Mouse (Mus musculus) CH12.LX (cell line): Measurements from ENCODE around the gene Gm10799. TPM values are rescaled to one million over a fixed set of nuclear protein-coding genes. Genes with fewer than 3 reads are reported as not detected.

ENCODE experiments used
- DNase-seq: peaks from one replicate; pipeline ENCODE4 v3.0.0-alpha.2; 2013; ENCODE audit errors: extremely low read depth
- H3K27ac ChIP-seq: 2 replicates; pipeline ENCODE4 v1.5.1; 2012; ENCODE audit warnings: low read depth, mild to moderate bottlenecking, control low read depth, moderate library complexity; ENCODE audit not compliant: insufficient read depth
- H3K27me3 ChIP-seq: replicated peaks from 2 replicates; pipeline ENCODE3; 2012; ENCODE audit warnings: inconsistent platforms
- H3K36me3 ChIP-seq, 2 experiments: replicated peaks in 1 of 2; 2 replicates each; pipeline versions ENCODE3 to v1.6.1; 2012; ENCODE audit warnings: inconsistent platforms in 1 of 2, low read length in 1 of 2, mild to moderate bottlenecking in 1 of 2, mixed read lengths in 1 of 2, moderate library complexity in 1 of 2; ENCODE audit not compliant: control insufficient read depth in 1 of 2, insufficient read depth in 1 of 2
- H3K4me1 ChIP-seq, 2 experiments: 2 replicates each; pipeline ENCODE4 v1.6.1; 2012; ENCODE audit warnings: inconsistent platforms in 1 of 2, moderate library complexity in 1 of 2; ENCODE audit not compliant: insufficient read depth in 2 of 2, control insufficient read depth in 1 of 2
- H3K4me2 ChIP-seq: 2 replicates; pipeline ENCODE4 v1.6.1; 2012; ENCODE audit warnings: low read depth, mild to moderate bottlenecking, control low read depth; ENCODE audit not compliant: poor library complexity, insufficient read depth, severe bottlenecking
- H3K4me3 ChIP-seq, 3 experiments: fragments of 150-350 bp in 1 of 3; sonication (generic) in 1 of 3; replicated peaks in 1 of 3; 2 replicates each; pipeline versions ENCODE3 to v1.5.1; 2011 to 2012; ENCODE audit warnings: low read depth in 2 of 3, low read length in 2 of 3, mild to moderate bottlenecking in 2 of 3, moderate library complexity in 2 of 3, control low read depth in 1 of 3, improper control_type of control experiment in 1 of 3, inconsistent platforms in 1 of 3, mixed read lengths in 1 of 3; ENCODE audit not compliant: poor library complexity in 1 of 3
- H3K79me2 ChIP-seq: replicated peaks from 2 replicates; pipeline ENCODE4 v1.6.1; 2012; ENCODE audit warnings: mild to moderate bottlenecking, moderate library complexity; ENCODE audit not compliant: control insufficient read depth, poor library complexity, insufficient read depth, severe bottlenecking; ENCODE audit errors: extremely low read depth
- H3K9ac ChIP-seq: 2 replicates; pipeline ENCODE4 v1.6.1; 2012; ENCODE audit warnings: low read depth, mild to moderate bottlenecking, control low read depth, moderate library complexity; ENCODE audit not compliant: insufficient read depth
- H3K9me3 ChIP-seq: replicated peaks from 2 replicates; pipeline ENCODE3; 2012; ENCODE audit warnings: low read length, inconsistent platforms, mixed read lengths
- BHLHE40 ChIP-seq: IDR thresholded peaks from 2 replicates; pipeline ENCODE4 v1.6.1; 2011; ENCODE audit warnings: mild to moderate bottlenecking, low read depth, low read length, improper control_type of control experiment
- CHD2 ChIP-seq: IDR thresholded peaks from 2 replicates; pipeline ENCODE4 v1.6.1; 2011; ENCODE audit warnings: low read length, improper control_type of control experiment
- E2F4 ChIP-seq: IDR thresholded peaks from 2 replicates; pipeline ENCODE4 v1.6.1; 2011; ENCODE audit warnings: low read depth, low read length, improper control_type of control experiment; ENCODE audit not compliant: insufficient replicate concordance
- EP300 ChIP-seq: IDR thresholded peaks from 2 replicates; pipeline ENCODE4 v1.6.1; 2011; ENCODE audit warnings: low read length, improper control_type of control experiment
- IRF4 ChIP-seq: IDR thresholded peaks from 2 replicates; pipeline ENCODE4 v1.6.1; 2014; ENCODE audit warnings: low read depth, mild to moderate bottlenecking, inconsistent platforms, low read length, improper control_type of control experiment
- JUN ChIP-seq: IDR thresholded peaks from 2 replicates; pipeline ENCODE4 v1.6.1; 2011; ENCODE audit warnings: low read depth, mild to moderate bottlenecking, low read length, improper control_type of control experiment, moderate library complexity; ENCODE audit not compliant: insufficient read depth
- JUND ChIP-seq: conservative IDR thresholded peaks from 2 replicates; pipeline ENCODE4 v1.6.1; 2011; ENCODE audit warnings: low read depth, low read length, improper control_type of control experiment
- MAFK ChIP-seq: IDR thresholded peaks from 2 replicates; pipeline ENCODE4 v1.6.1; 2011; ENCODE audit warnings: low read length, improper control_type of control experiment; ENCODE audit not compliant: insufficient replicate concordance
- MAX ChIP-seq: IDR thresholded peaks from 2 replicates; pipeline ENCODE4 v1.6.1; 2011; ENCODE audit warnings: low read length, improper control_type of control experiment
- MAZ ChIP-seq: IDR thresholded peaks from 2 replicates; pipeline ENCODE4 v1.6.1; 2012; ENCODE audit warnings: low read depth, mild to moderate bottlenecking, inconsistent platforms, low read length, improper control_type of control experiment, moderate library complexity
- MYC ChIP-seq: IDR thresholded peaks from 2 replicates; pipeline ENCODE4 v1.6.1; 2011; ENCODE audit warnings: low read depth, mild to moderate bottlenecking, improper control_type of control experiment, low read length
- NELFE ChIP-seq: IDR thresholded peaks from 2 replicates; pipeline ENCODE4 v1.6.1; 2011; ENCODE audit warnings: low read depth, low read length, improper control_type of control experiment
- RAD21 ChIP-seq: IDR thresholded peaks from 2 replicates; pipeline ENCODE4 v1.6.1; 2011; ENCODE audit warnings: low read depth, mild to moderate bottlenecking, low read length, improper control_type of control experiment, moderate library complexity
- RCOR1 ChIP-seq: conservative IDR thresholded peaks from 2 replicates; pipeline ENCODE4 v1.6.1; 2012; ENCODE audit warnings: low read depth, mild to moderate bottlenecking, inconsistent platforms, low read length, improper control_type of control experiment
- SMC3 ChIP-seq: IDR thresholded peaks from 2 replicates; pipeline ENCODE4 v1.6.1; 2011; ENCODE audit warnings: low read depth, low read length, improper control_type of control experiment
- TBP ChIP-seq: conservative IDR thresholded peaks from 2 replicates; pipeline ENCODE4 v1.6.1; 2011; ENCODE audit warnings: low read depth, low read length, improper control_type of control experiment
- TCF12 ChIP-seq: IDR thresholded peaks from 2 replicates; pipeline ENCODE4 v1.6.1; 2014; ENCODE audit warnings: low read depth, mild to moderate bottlenecking, inconsistent platforms, low read length, improper control_type of control experiment
- UBTF ChIP-seq: IDR thresholded peaks from 2 replicates; pipeline ENCODE4 v1.6.1; 2012; ENCODE audit warnings: low read depth, mild to moderate bottlenecking, inconsistent platforms, low read length, improper control_type of control experiment, moderate library complexity
- USF1 ChIP-seq: IDR thresholded peaks from 2 replicates; pipeline ENCODE4 v1.6.1; 2014; ENCODE audit warnings: low read depth, mild to moderate bottlenecking, inconsistent platforms, low read length, improper control_type of control experiment
- USF2 ChIP-seq: conservative IDR thresholded peaks from 2 replicates; pipeline ENCODE4 v1.6.1; 2011; ENCODE audit warnings: low read depth, low read length, improper control_type of control experiment
- ZC3H11A ChIP-seq: IDR thresholded peaks from 2 replicates; pipeline ENCODE4 v1.6.1; 2012; ENCODE audit warnings: low read depth, mild to moderate bottlenecking, inconsistent platforms, low read length, improper control_type of control experiment
- ZMIZ1 ChIP-seq: IDR thresholded peaks from 2 replicates; pipeline ENCODE4 v1.6.1; 2012; ENCODE audit warnings: low read depth, mild to moderate bottlenecking, inconsistent platforms, low read length, improper control_type of control experiment
- ZNF384 ChIP-seq: IDR thresholded peaks from 2 replicates; pipeline ENCODE4 v1.6.1; 2012; ENCODE audit warnings: low read depth, low read length, improper control_type of control experiment, inconsistent platforms
- dilution Hi-C: fragments of 300-500 bp; cut with MboI; formaldehyde crosslinking; loops from 2 replicates; pipeline ENCODE4 v1.14.3; 2020; ENCODE audit warnings: low sequenced_read_pairs; ENCODE audit not compliant: extremely low pct_unique_long_range_greater_than_20kb, extremely low pct_ligation_motif_present
- in situ Hi-C: fragments of 300-500 bp; cut with MboI; formaldehyde crosslinking; loops from 3 replicates; pipeline ENCODE4 v1.14.3; 2019; ENCODE audit warnings: low sequenced_read_pairs, low pct_ligation_motif_present, low pct_unique_long_range_greater_than_20kb, mixed read lengths
- polyA plus RNA-seq: library from polyadenylated mRNA; unstranded; fragments of >175 nt; gene quantifications from 2 replicates; pipeline ENCODE4 v1.2.1, GENCODE M21; 2012; ENCODE audit warnings: low read depth; ENCODE audit not compliant: insufficient read length
- total RNA-seq, 2 experiments: library from RNA; depleted of rRNA; stranded (reverse); fragments of 300-350 nt in 1 of 2; fragments of >200 nt in 1 of 2; gene quantifications; 2 replicates each; pipeline ENCODE4 v1.2.3; 2012 to 2014

The Gm10799 gene
- total and polyA plus RNA-seq, 3 experiments, result not detected

GRCm38 (mm10) chr2:104058381-104058780, 10.0 kb downstream of the Gm10799 start:
- in situ Hi-C loops (no loop called here), dilution Hi-C loops (no loop called here)
- H3K27me3 ChIP-seq, result no peaks in the 10 kb centered on the region
- no peak overlapping the region for H3K27ac ChIP-seq
- no peak for DNase-seq
- no peak overlapping the region for H3K4me2 ChIP-seq
- no peak overlapping the region for H3K9ac ChIP-seq
- TF ChIP-seq SMC3 (no peak), ZC3H11A (no peak), RAD21 (no peak), USF2 (no peak), JUND (no peak), MAFK (no peak), IRF4 (no peak), ZNF384 (no peak), JUN (no peak), CHD2 (no peak), TBP (no peak)
- peaks cover 23 to 59% of the 10 kb centered on the region in 2 experiments for H3K36me3 ChIP-seq
- H3K79me2 ChIP-seq, result no peaks in the 10 kb centered on the region
- H3K4me3 ChIP-seq, result no peak overlapping the region
- no peaks in the 10 kb centered on the region for H3K4me1 ChIP-seq
- H3K9me3 ChIP-seq, result no peaks in the 10 kb centered on the region

- Histone ChIP-seq H3K27ac (no peak overlapping the region), H3K4me1 (peaks cover 2 to 18% of the 10 kb centered on the region in 2 experiments; a peak in 2 of 4 replicates), H3K9ac (no peak overlapping the region), H3K36me3 (peaks cover 23 to 65% of the 10 kb centered on the region in 2 experiments), H3K4me3 (no peak overlapping the region), H3K79me2 (no peaks in the 10 kb centered on the region), H3K4me2 (no peak overlapping the region), H3K9me3 (no peaks in the 10 kb centered on the region), H3K27me3 (no peaks in the 10 kb centered on the region)
- no peak for TF ChIP-seq EP300
- TF ChIP-seq NELFE, result no peak
- TF ChIP-seq E2F4, result no peak
- no peak for TF ChIP-seq ZMIZ1
- TF ChIP-seq UBTF, result no peak
- TF ChIP-seq SMC3, result no peak
- TF ChIP-seq TCF12, result no peak
- TF ChIP-seq MAFK, result no peak
- TF ChIP-seq USF1, result no peak
- no peak for TF ChIP-seq RCOR1
- TF ChIP-seq MAX, result no peak
- no peak for TF ChIP-seq MAZ
- no peak for TF ChIP-seq MYC
- TF ChIP-seq BHLHE40, result no peak
- DNase-seq, result no peak
- in situ Hi-C loops (loop anchor here (25.0 kb wide), 1 partner anchor 543 kb away; the partner anchor contains the start of gene Cstf3), dilution Hi-C loops (no loop called here)
These were observed 23.8 kb downstream of the Gm10799 start for GRCm38 (mm10) chr2:104044479-104045080.
